Mouse (Mus musculus) mouse embryonic stem cell (cell line): ENCODE measurements around the gene Azin2.

Source experiments
- in situ Hi-C, 2 experiments: fragments of 300-500 bp; cut with MboI; formaldehyde crosslinking; loops; 1 replicate in 1 of 2; 3 replicates in 1 of 2; pipeline ENCODE4 v1.14.3; 2019 to 2020; ENCODE audit warnings: low sequenced_read_pairs in 2 of 2, low pct_unique_long_range_greater_than_20kb in 1 of 2, mixed read lengths in 1 of 2; ENCODE audit not compliant: unreplicated experiment in 1 of 2

Azin2 gene

DNA sequence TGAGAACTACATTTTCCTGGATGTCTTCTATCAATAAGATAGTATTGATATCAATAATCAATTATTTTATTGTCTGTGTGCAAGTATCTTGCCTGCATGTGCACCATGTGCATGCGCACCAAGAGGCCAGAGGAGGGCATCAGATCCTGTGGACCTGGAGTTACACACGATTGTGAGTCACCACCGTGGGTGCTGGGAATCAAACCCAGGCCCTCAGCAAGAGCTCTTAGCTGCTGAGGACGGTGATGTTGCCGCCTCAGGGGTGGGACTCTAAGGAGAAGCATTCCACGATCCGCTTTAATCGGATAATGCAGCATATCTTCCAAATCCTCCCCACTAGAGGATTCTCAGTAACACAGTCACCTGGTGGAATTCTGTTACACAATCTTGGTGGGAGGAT lies 76.7 kb downstream of the Azin2 start:
- in situ Hi-C loops: no loop called here

DNA sequence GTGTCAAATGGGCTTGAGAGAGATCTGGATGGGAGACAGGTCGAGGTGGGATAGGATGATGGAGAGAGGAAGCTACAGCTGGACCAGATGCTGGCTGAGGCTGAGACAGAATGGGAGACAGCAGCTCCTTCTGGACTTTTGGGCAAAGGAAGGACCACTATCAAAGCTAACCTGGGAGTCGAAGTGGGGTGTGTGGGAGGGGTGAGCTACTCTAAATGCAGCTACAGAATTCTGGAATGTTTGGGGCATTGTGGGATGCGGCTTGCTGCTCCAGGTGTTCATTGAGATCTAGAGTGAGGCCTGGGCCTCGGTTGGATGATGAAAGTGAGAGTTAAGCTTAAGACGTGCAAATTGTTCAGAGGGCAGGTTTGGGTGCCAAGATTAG lies 77.5 kb downstream of the Azin2 start:
- in situ Hi-C loops: no loop called here

DNA sequence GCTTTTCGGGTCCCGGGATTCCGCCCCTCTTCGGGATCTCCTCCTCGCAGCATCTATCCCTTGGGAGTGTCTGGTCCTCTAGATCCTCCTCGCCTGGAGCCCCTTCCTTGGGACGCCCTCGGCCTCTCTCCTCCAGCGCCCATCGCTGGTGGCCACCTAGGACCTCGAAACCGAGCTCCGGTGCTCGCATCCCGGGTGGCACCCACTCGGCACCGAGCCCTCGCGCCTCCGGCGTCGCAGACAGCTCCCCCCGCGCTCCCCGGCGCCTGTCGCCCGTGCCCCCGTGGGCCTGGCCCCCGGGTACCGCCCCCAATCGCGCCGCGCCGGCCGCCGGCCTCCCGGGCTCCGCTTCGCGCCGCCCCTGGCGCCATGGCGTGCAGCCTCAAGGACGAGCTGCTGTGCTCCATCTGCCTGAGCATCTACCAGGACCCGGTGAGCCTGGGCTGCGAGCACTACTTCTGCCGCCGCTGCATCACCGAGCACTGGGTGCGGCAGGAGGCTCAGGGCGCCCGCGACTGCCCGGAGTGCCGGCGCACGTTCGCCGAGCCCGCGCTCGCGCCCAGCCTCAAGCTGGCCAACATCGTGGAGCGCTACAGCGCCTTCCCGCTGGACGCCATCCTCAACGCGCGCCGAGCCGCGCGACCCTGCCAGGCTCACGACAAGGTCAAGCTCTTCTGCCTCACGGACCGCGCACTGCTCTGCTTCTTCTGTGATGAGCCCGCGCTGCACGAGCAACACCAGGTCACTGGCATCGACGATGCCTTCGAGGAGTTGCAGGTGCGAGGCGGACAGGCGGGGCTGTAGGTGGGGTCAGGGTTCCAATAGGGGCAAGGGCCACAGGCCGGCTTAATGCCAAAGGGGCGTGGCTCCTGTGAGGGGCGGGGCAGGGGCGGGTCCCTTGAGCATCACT lies 78.2 kb downstream of the Azin2 start:
- in situ Hi-C loops: no loop called here

DNA sequence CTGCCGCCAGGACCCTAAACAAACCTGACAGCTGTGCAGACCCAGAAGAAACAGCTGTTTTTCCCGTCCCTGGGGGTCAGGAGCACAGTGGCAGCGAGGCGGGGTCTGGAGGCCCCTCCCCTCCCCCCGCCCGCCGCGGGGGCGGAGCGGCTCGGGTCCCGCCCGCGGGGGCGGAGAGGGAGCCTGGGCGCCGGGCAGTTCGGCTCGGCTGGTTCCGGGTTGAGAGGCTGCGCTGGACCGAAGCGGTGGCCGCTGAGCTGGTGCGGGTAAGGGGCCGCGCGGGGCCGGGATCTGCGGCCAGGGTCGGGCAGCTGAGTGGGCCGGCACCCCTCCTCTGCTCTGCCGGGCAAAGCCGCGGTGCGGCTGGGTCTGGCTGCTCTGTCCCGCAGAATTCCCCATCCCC lies 78.9 kb downstream of the Azin2 start, which contains the start of gene Trim62:
Gene Trim62, plus strand, starts transcription at position 202 of the 403 bp plus-strand sequence.
- in situ Hi-C loops: no loop called here
